Mouse (Mus musculus) activated CD4-positive, CD25-positive, alpha-beta regulatory T cell, adult 9 weeks (primary cell): ENCODE data around the gene Gm3095. TPM values are rescaled to one million over a fixed set of nuclear protein-coding genes. Genes with fewer than 3 reads are reported as not detected.

ENCODE experiments used
- polyA plus RNA-seq: library from polyadenylated mRNA; unstranded; fragments of 100-300 nt; shearing (Covaris generic); gene quantifications from one replicate; pipeline ENCODE4 v1.2.1, GENCODE M21; 2017

Gene Gm3095
- 0.46 TPM for polyA plus RNA-seq

DNA sequence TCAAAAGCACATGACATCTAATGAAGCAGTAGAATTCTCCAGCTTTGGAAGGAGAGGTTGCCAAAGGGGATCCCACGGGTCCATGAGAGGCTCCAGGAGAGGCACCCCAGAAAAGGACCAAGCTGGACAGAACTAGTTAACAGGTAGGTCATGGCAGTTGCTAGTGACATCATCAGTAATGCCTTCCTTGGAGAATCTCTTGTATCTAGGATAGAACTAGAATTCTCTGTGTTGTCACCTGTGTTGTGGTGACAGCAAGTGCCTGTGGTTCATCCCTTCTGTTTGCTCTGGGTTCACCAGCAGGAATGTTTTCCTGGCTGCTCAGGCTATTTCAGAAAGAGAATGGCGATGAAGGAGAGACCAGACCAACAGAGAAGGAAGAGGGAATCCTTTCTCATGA is at the start of gene Gm3095:
Gene Gm3095 (plus strand): TSS at position 301 of the 400 bp plus-strand sequence.

DNA sequence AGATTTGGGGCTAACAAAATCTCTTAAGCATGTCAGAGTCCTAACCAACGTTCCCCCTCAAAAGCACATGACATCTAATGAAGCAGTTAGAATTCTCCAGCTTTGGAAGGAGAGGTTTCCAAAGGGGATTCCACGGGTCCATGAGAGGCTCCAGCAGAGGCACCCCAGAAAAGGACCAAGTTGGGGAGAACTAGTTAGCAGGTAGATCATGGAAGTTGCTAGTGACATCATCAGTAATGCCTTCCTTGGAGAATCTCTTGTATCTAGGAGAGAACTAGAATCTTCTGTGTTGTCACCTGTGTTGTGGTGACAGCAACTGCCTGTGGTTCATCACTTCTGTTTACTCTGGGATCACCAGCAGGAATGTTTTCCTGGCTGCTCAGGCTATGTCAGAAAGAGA is 31.9 kb upstream of the Gm3095 start, which contains the start of gene Gm3029:
Gene Gm3029 (plus strand): TSS at position 301 of the 400 bp plus-strand sequence.

DNA sequence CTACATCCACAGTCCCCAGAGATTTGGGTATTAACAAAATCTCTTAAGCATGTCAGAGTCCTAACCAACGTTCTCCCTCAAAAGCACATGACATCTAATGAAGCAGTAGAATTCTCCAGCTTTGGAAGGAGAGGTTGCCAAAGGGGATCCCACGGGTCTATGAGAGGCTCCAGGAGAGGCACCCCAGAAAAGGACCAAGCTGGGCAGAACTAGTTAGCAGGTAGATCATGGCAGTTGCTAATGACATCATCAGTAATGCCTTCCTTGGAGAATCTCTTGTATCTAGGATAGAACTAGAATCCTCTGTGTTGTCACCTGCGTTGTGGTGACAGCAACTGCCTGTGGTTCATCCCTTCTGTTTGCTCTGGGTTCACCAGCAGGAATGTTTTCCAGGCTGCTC is 34.7 kb downstream of the Gm3095 start, which contains the start of gene Gm3099:
Gene Gm3099 (plus strand): TSS at position 301 of the 400 bp plus-strand sequence.

Other genes starting within 250 kb of the Gm3095 start
- gene Gm3002, start 153.5 kb upstream of the Gm3095 start, polyA plus RNA-seq: 0.76 TPM
- not detected for gene Gm3033, start 117.3 kb upstream of the Gm3095 start, polyA plus RNA-seq
- gene Gm2916, start 79.4 kb upstream of the Gm3095 start, polyA plus RNA-seq: 0.27 TPM
- gene Gm3029, start 31.8 kb upstream of the Gm3095 start, polyA plus RNA-seq: not detected
- gene Gm3099, start 34.8 kb downstream of the Gm3095 start, polyA plus RNA-seq: not detected
- 1.4 TPM for gene Gm5796, start 60.4 kb downstream of the Gm3095 start, polyA plus RNA-seq
- not detected for gene Gm3115, start 120.6 kb downstream of the Gm3095 start, polyA plus RNA-seq
- gene Gm8108, start 147.0 kb downstream of the Gm3095 start, polyA plus RNA-seq: 1.8 TPM
- not detected for gene Gm3127, start 201.5 kb downstream of the Gm3095 start, polyA plus RNA-seq
- 3.0 TPM for gene Gm2974, start 219.0 kb downstream of the Gm3095 start, polyA plus RNA-seq